Mouse (Mus musculus) intestine, embryonic 16.5 days (tissue): Measurements from ENCODE around the gene Hmgb1. TPM values are rescaled to one million over a fixed set of nuclear protein-coding genes. Genes with fewer than 3 reads are reported as not detected.

Source experiments
- ATAC-seq: fragments of 200-750 bp; cut with Nextera tagmentation; 2 replicates; pipeline ENCODE4 v1.8.0; 2017; ENCODE audit warnings: moderate TSS enrichment, moderate library complexity
- H3K27ac ChIP-seq: fragments of 300-500 bp; sonication (generic); 2 replicates; pipeline ENCODE4 v1.5.1; 2014; ENCODE audit warnings: mild to moderate bottlenecking, low read length
- H3K27me3 ChIP-seq: fragments of 300-500 bp; sonication (generic); replicated peaks from 2 replicates; pipeline ENCODE4 v1.6.1; 2014; ENCODE audit warnings: low read length, control low read depth, mixed read lengths; ENCODE audit not compliant: control insufficient read depth, insufficient read depth
- H3K36me3 ChIP-seq: fragments of 300-500 bp; sonication (generic); 2 replicates; pipeline ENCODE4 v1.6.1; 2014; ENCODE audit warnings: low read length, control low read depth; ENCODE audit not compliant: control insufficient read depth, insufficient read depth
- H3K4me1 ChIP-seq: fragments of 300-500 bp; sonication (generic); 2 replicates; pipeline ENCODE4 v1.6.1; 2014; ENCODE audit warnings: low read length, control low read depth, mixed read lengths; ENCODE audit not compliant: control insufficient read depth, insufficient read depth
- H3K4me2 ChIP-seq: fragments of 300-500 bp; sonication (generic); 2 replicates; pipeline ENCODE4 v1.6.1; 2014; ENCODE audit warnings: low read depth, low read length, control low read depth
- H3K4me3 ChIP-seq: fragments of 300-500 bp; sonication (generic); 2 replicates; pipeline ENCODE4 v1.5.1; 2014; ENCODE audit warnings: mild to moderate bottlenecking, low read length
- H3K9ac ChIP-seq: fragments of 300-500 bp; sonication (generic); 2 replicates; pipeline ENCODE4 v1.6.1; 2014; ENCODE audit warnings: low read depth, low read length
- H3K9me3 ChIP-seq: fragments of 300-500 bp; sonication (generic); 2 replicates; pipeline ENCODE4 v1.6.1; 2016; ENCODE audit warnings: low read length, control low read depth; ENCODE audit not compliant: control insufficient read depth
- WGBS: fragments of 180-500 bp; shearing (Covaris S2); extraction: QIAGEN DNeasy Blood & Tissue Kit; methylation state at CpG from one replicate; pipeline ENCODE4 v1.1.7; 2014; 5-methylcytosine and 5-hydroxymethylcytosine counted together
- polyA plus RNA-seq: library from polyadenylated mRNA; unstranded; fragments of >200 nt; fragmentation: Nextera tagmentation; extraction: Ambion mirVana; gene quantifications from 2 replicates; pipeline ENCODE4 v1.2.1, GENCODE M21; 2015

Hmgb1 gene
- polyA plus RNA-seq, 1 experiment from 2014 or later = 921 TPM

GRCm38 (mm10) chr5:148996709-148997037 is 187.6 kb downstream of the Hmgb1 start:
- 69% methylated on average over 4 of the region's 4 CpGs for WGBS
- H3K4me3 ChIP-seq = no peak overlapping the region
- no peak for ATAC-seq
- no peaks in the 10 kb centered on the region for H3K36me3 ChIP-seq
- no peaks in the 10 kb centered on the region for H3K27me3 ChIP-seq
- no peak overlapping the region for H3K9ac ChIP-seq
- peaks cover 11% of the 10 kb centered on the region for H3K4me1 ChIP-seq
- H3K27ac ChIP-seq = no peak overlapping the region
- no peaks in the 10 kb centered on the region for H3K9me3 ChIP-seq
- H3K4me2 ChIP-seq = no peak overlapping the region

Other genes starting within 250 kb of the Hmgb1 start
- 0.80 and 1.0 TPM in 2 replicates for gene Gm42791, start 189.3 kb downstream of the Hmgb1 start, polyA plus RNA-seq
- 31.1 and 31.3 TPM in 2 replicates for gene Uspl1, start 139 bp downstream of the Hmgb1 start, polyA plus RNA-seq
- gene Alox5ap, start 80.3 kb upstream of the Hmgb1 start, polyA plus RNA-seq = 11.2 and 11.4 TPM in 2 replicates
- 1.8 and 2.0 TPM in 2 replicates for gene Medag, start 227.3 kb upstream of the Hmgb1 start, polyA plus RNA-seq